Mouse (Mus musculus) cerebellum, postnatal 4 days (tissue): ENCODE data around the gene Gm8127.
"Not testable (repeated sequence)": the region's sequence is repeated elsewhere in the genome, so short reads cannot be mapped to it uniquely, and the experiment has no call there.

Experiments
- DNase-seq, 2 experiments: peaks; one replicate each; pipeline ENCODE4 v3.0.0; 2022; ENCODE audit warnings: low spot score in 2 of 2, mixed read lengths in 1 of 2

Gm8127 gene

DNA sequence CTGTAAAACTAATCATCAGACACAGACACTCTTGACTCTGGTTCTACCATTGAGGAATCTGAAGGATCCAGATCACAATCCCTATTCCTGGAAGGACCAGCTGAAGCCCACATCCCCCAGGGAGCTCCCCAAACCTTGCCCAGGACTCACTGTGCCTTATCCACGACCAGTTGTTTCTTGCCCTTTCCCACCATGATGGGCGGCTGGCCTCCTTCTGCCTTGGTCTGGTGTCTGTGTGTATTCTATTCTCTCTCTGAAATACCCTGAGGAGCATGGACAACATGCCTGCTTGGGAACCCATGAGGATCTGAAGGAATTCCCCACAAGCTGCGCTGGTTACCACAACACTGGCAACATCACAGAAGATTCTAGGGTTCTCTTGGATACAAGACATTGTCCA, at the start of gene Gm8127:
Gm8127 (minus strand) TSS at position 330 of the 400 bp plus-strand sequence.
- not testable (repeated sequence) for DNase-seq

- not testable (repeated sequence) for DNase-seq
Observed at GRCm38 (mm10) chr14:43337646-43338045, 44.0 kb upstream of the Gm8127 start.

DNA sequence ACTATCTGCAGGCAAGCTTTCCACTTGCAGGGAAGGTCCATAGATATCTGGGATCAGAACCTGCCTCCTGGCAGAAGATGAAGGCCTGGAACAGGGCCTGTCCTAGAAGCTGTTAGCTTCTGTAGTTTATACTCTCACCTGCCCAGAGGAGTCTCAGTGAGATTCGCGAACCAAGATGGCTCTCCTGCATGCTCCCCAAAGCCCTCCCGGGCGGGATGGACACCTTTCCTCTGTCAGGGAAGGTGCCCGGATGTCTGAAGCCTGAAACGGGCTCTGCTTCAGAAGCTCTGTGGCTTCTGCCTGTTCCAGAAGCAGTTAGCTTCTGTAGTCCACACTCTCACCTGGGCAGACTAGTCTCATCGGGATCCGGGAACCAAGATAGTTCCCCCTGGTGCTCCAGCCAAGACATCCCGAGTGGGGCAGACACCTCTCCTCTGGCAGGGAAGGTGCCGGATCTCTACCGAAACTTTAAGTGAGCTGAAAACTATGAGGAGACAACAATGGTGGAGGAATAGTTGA, 37.8 kb upstream of the Gm8127 start:
- DNase-seq = peak in 1 of 2 experiments; percentile 23

DNA sequence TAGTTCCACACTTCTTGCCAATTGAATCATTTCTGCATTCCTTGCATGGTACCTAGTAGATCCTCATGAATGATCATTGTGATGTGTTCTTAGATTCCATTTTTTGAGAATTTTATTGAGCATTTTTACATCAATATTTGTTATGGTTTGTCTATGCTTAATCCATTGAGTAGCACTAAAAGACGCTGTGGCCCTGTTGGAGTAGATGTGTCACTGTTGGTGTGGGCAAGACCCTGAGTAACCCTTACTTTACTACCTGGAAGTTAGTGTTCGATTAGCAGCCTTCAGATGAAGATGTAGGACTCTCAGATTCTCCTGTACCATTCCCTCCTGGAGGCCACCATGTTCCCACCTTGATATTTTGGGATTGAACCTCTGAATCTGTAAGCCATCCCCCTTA, 35.0 kb upstream of the Gm8127 start:
- DNase-seq = not testable (repeated sequence)

DNA sequence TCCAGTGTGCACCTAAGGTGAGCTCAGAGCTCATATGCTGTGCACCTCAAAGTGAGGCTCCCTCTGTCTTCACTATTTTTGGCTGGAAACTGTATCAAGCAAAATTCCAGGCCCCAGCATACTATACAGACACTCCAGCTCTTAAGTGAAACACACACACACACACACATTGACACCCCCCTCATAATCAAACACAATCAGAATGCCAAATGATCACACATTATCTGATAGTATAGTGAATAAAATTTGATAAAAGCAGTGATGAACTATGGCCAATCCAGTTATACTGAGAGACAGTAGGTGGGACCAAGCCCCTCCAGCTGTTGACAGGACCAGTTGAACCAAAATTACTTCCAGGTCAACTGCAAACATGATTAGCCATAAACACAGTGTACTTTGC, 25.9 kb upstream of the Gm8127 start:
- DNase-seq = not testable (repeated sequence)

DNA sequence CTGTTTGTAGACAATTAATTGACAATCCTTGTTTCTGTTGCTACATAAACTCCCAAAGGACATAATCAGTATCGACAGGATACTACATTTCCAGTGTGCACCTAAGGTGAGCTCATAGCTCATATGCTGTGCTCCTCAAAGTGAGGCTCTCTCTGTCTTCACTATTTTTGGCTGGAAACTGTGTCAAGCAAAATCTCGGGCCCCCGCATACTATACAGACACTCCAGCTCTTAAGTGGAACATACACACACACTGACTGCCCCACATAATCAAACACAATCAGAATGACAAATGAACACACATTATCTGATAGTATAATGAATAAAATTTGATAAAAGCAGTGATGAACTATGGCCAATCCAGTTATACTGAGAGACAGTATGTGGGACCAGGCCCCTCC, 15.0 kb downstream of the Gm8127 start:
- DNase-seq = not testable (repeated sequence)

DNA sequence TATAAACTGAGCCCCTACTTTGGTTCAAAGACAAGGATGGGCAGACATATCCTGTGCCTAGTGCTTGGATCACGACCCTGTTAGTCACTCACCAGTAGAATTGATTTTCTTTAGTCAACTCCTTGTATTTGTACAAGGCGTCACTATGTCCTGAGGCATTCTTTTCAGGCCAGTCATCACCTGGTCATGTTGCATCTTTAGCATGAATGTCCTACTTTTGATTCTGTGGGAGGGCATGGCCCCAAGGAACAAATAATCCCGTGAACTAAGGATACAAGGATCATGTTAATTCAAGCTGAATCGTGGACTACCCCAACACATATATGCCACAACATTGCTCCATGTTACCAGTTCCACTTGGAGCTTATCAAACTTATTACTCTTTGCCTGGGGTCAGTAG, 15.5 kb downstream of the Gm8127 start:
- not testable (repeated sequence) for DNase-seq

DNA sequence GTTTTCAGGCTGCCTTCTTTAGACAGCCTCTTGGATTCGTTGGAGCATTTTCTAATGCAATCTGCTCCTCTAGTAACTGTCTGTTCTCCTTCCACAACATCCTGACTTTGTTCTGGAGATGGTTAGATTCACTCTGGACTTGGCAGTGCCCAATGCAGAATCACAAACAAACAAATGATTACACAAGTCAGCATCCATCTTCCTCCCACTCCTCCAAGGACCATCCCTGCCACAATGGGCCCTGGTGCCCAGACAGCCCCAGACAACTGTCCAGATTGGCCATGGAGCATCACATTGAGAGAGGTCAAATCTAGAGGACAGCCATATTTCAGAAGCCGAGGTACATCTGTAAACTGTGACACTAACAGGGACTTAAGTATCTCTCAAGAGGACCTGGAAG, 16.2 kb downstream of the Gm8127 start:
- DNase-seq = not testable (repeated sequence)

- not testable (repeated sequence) for DNase-seq
Observed at GRCm38 (mm10) chr14:43275752-43276151, 17.9 kb downstream of the Gm8127 start.

DNA sequence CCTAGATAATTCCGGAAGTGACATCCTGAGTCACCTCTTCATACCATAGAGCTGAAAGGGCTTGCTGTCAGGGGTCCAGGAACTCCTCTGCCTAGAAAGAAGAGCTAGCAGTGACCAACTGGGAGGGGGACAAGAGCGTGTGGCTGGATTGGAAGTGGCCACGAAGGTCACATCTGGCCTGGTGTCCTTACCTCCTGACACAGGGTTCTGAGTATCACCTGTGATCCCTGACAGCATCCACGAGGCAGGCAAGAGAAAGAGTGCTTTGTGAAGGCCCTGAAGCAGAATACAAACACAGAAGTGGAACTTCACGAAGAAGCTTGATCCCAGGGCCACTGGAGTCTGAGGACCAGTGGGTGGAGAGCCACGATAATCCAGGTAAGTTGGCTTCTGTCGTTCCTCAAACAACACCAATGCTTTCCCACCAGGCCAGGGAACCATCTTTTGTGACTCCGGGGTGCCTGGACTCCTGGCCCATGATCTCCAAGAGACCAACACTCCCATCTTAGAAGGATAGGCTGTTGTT, 18.6 kb downstream of the Gm8127 start, which contains the start of gene Gm9732:
Gm9732 (plus strand) TSS at position 51 of the 526 bp plus-strand sequence.
- peak; percentile 32 to 61 for DNase-seq

DNA sequence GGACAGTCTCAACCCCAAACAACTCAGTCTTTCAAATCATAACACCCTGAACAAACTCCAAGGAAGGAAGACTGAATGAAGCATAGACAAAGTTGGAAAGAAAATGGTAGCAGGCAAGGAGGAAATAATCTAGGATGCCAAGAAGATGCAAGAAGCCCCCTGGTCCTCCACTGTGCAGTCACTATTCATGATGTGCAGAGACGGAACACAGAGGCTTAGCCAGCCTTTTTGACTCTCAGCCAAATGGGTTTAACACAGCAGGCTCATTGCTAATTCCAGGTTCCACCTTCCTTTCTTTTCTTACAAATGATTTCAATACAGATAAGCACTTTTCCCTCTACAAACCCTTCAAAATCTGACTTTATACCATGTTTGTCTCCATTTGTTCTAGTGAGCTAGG, 20.5 kb downstream of the Gm8127 start:
- not testable (repeated sequence) for DNase-seq

- DNase-seq = not testable (repeated sequence)
Observed at GRCm38 (mm10) chr14:43269211-43269610, 24.4 kb downstream of the Gm8127 start.

GRCm38 (mm10) chr14:43268521-43269084, 25.0 kb downstream of the Gm8127 start:
- DNase-seq = not testable (repeated sequence)

GRCm38 (mm10) chr14:43263421-43263820, 30.2 kb downstream of the Gm8127 start:
- not testable (repeated sequence) for DNase-seq

DNA sequence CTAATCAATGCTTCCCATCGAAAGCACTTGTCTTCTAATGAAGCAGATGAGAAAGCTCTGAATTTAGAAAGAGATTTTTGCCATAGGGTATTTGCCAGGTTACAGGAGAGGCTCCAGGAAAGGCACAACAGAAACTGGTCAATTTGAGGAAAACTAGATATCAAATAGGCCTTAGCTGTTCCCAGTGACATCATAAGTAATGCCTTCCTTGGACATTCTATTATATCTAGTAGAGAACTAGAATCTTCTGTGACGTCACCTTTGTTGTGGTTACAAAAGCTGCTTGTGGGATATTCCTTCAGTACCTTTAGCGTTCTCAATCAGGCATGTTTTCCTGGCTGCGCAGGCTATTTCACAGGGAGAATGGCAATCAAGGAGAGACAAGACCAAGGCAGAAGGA, 35.3 kb downstream of the Gm8127 start, which contains the start of gene Gm8126:
Gm8126 (plus strand) TSS at position 301 of the 400 bp plus-strand sequence.
- DNase-seq = not testable (repeated sequence)

DNA sequence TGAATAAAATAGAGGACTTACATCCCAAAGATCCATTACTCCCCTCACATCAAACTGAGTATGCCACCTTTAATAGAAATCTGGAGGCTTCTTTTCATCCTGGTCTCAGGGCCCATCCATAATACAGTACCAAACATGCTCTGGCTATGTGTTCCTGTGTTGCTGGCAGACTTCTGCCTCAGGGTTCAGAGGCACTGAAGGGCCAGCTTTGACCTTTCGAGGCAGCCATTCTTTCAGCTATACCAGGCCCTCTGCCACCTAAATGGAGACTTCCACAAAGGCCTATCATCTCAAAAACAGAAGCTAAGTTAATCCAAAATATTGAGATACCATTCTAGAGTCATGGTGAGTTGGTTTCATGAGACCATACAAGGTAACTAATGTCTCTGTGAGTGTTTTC, 37.1 kb downstream of the Gm8127 start:
- not testable (repeated sequence) for DNase-seq

DNA sequence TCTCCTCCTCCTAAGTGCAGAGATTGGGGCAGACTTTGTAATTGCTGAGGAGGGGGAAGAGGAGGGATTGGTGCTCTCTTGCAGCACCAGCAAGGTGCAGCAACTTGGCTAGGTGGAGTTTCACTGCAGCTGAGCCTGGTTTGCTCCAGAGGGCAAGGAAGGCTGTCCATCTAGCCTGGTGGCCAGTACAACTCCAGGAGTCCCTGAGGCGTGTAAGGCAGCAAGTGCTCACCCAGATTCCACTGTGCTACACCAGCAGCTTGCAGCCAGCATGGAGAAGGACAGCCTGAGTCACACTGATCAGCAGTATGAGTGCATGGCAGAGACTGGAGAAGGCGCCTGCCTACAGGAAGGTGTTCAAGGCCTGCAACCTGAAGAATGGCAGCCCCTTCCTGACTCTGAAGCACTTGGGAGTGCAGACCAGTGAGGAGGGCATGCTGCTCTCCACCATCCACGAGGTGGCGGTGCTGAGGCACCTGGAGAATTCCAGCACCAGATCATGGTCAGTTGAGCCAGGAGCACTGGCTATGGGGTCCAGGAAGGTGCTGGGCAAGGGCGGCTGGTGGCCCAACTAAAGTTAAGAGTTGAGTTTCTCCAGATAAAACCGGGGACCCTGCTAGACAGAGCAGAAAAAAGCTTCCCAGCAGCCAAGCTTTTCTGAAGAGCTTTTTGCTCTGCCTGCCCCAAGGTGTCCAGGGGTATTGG, 42.9 kb downstream of the Gm8127 start:
- not testable (repeated sequence) for DNase-seq

DNA sequence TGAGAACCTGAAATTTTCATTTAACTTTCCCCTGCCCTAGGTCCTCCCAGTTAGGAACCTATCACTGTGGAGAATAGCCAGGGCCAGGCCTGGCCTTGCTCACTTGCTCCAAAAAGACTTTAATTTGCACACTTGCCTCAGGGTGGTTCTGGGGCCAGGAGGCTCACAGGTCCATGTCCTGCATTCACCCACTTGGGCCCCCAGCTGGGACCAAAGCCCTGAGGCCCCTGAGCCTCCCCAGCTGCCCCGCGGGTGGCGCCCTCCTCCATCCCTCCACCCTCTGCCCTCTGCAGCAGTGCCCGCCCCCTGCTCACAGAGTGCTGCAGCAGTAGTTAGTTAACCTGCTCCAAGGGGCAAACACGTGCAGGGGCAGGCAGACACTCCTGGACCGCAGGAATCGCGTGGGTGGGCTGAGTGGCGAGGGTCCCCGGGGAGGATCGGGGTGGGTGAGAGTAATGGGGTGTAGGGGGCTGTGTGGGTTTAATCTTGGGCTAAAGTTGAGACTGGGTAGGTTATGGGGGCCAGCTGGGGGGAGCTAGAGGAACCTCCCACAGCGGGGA, 43.9 kb downstream of the Gm8127 start:
- DNase-seq = peak in 1 of 2 experiments; percentile 57
